Mouse (Mus musculus) olfactory bulb, adult 2 months (tissue): ENCODE data around the gene Prr7.

Experiments used
- CTCF ChIP-seq: fragments of 200-500 bp; IDR thresholded peaks from 2 replicates; pipeline ENCODE4 v1.5.1; 2012; ENCODE audit warnings: low read depth, mild to moderate bottlenecking, low read length, moderate library complexity; ENCODE audit not compliant: insufficient read depth
- POLR2A ChIP-seq: fragments of 200-500 bp; IDR thresholded peaks from 2 replicates; pipeline ENCODE4 v1.6.1; 2012; ENCODE audit warnings: mild to moderate bottlenecking, low read depth, low read length, moderate library complexity; ENCODE audit not compliant: insufficient read depth

- no peak for TF ChIP-seq CTCF
- no peak for TF ChIP-seq POLR2A
Observed at GRCm38 (mm10) chr13:55431889-55432685, 32.0 kb upstream of the Prr7 start.
